Mouse (Mus musculus) adrenal gland, adult 18-20 months (tissue): ENCODE results near the gene Relb. TPM values are rescaled to one million over a fixed set of nuclear protein-coding genes. Genes with fewer than 3 reads are reported as not detected.

ENCODE experiments used
- DNase-seq, 2 experiments: peaks; one replicate each; pipeline ENCODE4 v3.0.0; 2021 to 2022; ENCODE audit warnings: low spot score in 2 of 2
- long read RNA-seq, 2 experiments: library from polyadenylated mRNA; stranded (forward); transcript quantifications; one replicate each; pipeline ENCODE4 v2.0.0; 2021
- total RNA-seq, 2 experiments: library from RNA; stranded (reverse); gene quantifications; 1 replicate in 1 of 2; 2 replicates in 1 of 2; pipeline ENCODE4 v1.2.3; 2021

Gene Relb
- 10 to 100 TPM; 31.9 TPM for total RNA-seq
- long read RNA-seq, experiment 1, transcript Relb-201 (11 exons, 2,200 nt), result major isoform, 40 of 58 reads
- long read RNA-seq, experiment 1, partial matches to known transcripts, result 1 of 58 reads
- long read RNA-seq, experiment 1, other reads (novel, unspliced or antisense), result 17 of 58 reads
- long read RNA-seq, experiment 2, transcript Relb-201 (11 exons, 2,200 nt), result major isoform, 67 of 100 reads
- long read RNA-seq, experiment 2, partial matches to known transcripts, result 2 of 100 reads
- long read RNA-seq, experiment 2, other reads (novel, unspliced or antisense), result 31 of 100 reads

DNA sequence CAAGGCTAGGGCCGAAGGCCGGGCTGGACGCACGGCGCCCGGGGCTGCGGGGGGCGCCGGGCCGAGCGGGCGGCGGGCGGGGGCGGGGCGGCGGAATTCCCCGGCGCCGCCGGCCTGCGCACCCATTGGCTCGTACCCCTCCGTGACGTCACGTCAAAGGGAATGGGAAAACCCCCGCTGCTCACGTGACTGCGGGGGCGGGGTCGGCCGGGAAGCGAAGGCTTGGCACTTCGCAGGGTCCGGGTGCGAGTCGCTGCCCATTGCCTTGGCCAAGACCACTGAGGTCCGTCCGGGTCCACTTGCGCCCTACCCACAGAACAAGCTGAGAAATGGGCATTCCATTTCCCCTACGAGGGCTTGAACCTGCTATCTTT is at the start of gene Relb:
Gene Relb (minus strand): TSS at position 78 of the 374 bp plus-strand sequence.
- DNase-seq, result peak; percentile 92 to 93

GRCm38 (mm10) chr7:19678901-19679300 is 49.7 kb upstream of the Relb start:
- no peak for DNase-seq

DNA sequence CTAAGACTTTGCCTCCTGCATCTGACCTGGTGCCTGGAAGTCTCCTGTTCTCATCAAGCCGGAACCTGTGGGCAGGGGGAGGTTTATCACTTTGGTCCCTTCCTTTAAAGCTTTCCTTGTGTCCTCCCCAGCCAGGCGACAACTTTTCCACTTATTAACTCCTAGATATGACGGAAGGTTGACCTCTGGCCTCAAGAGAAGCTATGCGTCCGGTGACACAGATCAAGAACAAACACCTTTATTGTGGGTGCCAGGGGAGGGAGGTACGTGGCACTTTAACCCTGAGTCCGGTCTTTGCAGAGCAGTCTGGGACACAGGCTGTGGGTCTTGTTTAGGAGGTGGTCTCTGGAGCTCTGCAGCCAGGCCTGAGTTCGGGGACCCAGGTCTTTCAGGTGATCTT is 48.6 kb upstream of the Relb start, which contains the start of gene Apoc2:
Gene Apoc2 (minus strand): TSS at position 70 of the 400 bp plus-strand sequence.
- DNase-seq, result no peak

- no peak for DNase-seq
Observed at GRCm38 (mm10) chr7:19676662-19677061, 47.4 kb upstream of the Relb start.

GRCm38 (mm10) chr7:19675824-19676223 is 46.6 kb upstream of the Relb start:
- no peak for DNase-seq

GRCm38 (mm10) chr7:19673083-19673699 is 44.0 kb upstream of the Relb start:
- DNase-seq, result no peak

- no peak for DNase-seq
Observed at GRCm38 (mm10) chr7:19671511-19671910, 42.3 kb upstream of the Relb start.

DNA sequence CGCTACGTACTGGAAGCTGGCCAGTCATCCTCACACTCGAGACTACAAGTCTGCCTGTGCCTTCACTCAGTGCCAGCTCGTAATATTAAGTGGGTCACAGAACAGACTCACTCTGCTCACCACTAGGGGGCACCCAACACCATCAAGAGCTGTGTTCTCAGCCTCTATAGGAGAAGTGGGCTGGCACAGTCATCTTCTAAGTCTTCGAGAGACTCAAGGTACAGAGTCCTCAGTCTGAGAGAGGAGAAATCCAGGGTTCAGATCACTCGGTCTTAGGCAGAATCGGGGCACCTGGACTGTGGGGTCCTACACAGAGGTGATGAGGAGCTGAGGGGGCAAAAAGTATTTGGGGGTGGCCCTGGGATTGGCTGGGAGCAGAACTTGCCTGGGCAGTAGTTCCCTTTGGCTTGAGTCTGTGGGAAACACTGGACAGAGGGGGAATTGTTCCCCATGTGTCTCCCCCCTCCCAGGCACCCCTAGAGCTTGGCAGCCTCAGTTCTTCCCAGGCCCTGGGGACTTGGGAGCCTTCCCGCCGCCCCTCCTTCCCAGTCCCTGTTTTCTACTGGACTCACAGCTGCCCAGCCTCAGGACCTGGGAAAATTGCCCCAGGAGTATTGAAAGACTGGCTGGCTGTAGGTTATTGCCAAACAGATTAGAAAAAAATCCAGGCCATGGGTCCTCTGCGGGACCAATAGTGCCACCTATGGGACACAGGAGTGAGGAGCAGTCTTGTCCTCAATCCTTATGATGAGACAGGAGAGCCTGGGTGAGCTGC is 39.9 kb upstream of the Relb start:
- peak; percentile 90 to 93 for DNase-seq

GRCm38 (mm10) chr7:19667434-19667833 is 38.2 kb upstream of the Relb start:
- no peak for DNase-seq

GRCm38 (mm10) chr7:19666750-19667149 is 37.5 kb upstream of the Relb start:
- DNase-seq, result no peak

- DNase-seq, result peak; percentile 97
Observed at GRCm38 (mm10) chr7:19664955-19665841, 36.0 kb upstream of the Relb start, which contains the start of gene Clptm1. Gene Clptm1, minus strand, starts transcription at chr7:19665033.

- DNase-seq, result no peak
Observed at GRCm38 (mm10) chr7:19664455-19664954, 35.3 kb upstream of the Relb start.

DNA sequence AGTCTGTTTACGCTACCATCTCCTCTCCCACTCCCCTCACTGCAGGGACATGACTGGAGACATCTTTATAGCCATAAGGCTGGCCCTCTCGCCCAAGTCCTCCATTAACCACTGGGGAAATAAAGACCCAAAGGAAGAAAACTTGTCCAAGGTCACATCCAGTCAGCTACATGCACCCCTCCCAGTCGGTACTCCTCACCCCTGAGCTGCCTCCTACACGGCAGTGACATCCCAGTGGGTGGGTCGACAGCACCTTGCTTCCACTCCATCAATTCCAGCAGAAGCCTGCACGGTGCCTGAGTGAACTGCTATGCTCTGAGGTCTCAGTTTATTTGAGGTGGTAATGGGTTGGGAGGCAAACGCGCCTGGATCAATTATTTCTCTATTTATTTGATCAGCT is 34.7 kb upstream of the Relb start:
- no peak for DNase-seq

DNA sequence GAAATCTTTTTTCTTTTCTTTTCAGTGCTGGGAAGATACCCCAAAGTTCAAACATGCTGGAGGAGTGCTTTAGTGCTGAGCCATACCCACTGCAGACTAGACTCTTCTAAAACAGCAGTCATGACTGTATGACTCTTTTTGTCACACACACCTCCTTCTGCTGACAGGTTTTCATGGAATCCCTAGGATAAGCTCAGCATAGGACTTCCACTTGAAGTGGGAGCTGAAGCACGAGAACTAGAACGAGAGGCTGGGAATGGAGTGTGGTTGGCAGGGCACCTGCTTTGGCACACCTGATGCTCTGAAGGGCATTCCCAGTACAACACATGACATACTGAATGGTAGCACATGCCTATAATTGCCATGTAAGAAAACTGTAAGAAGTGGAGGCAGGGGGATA is 23.4 kb upstream of the Relb start:
- DNase-seq, result no peak

DNA sequence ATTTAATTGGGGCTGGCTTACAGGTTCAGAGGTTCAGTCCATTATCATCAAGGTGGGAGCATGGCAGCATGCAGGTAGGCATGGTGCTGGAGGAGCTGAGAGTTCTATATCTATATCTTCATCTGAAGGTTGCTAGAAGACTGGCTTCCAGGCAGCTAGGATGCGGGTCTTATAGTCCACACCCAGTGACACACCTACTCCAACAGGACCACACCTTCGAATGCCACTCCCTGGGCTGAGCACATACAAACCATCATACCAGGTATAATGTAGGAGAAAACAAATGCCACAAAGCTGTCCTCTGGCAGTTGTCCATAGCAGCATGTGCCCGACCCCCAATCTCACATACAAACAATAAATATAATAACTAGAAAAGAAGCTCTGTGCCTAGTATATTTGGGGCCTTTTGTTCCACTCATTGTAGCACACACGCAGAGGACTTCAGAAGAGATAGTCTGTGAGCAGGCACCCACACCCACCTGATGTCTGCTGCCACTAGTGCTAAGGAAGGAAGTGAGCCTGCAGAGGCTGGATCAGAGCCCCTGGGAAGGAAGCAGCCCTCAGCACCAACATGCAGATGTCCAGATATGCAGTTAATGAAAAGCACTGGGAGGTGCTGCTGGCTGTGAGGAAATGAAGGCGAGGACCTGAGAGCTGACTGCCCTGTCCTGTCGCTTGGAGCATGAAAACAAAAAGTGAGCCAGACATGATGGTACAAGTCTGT is 22.0 kb upstream of the Relb start:
- DNase-seq, result no peak

DNA sequence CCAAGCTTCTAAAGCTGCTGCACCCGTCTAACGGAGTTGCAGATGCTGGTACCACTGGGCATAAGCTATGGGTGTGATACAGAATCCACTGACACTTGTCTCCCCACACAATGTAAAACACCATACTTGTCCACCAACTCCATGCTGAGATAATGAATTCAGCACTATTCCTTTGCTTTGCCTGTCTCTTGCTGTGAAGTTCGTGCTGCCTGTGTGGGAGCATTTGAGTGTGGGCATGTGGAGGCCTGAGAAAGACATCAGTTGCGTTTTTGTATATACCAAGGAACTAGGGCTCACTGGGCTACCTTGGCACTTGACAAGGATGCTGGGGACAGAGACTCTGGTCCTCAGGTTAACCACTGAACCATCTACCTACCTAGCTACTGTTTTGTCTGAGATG is 12.0 kb upstream of the Relb start:
- DNase-seq, result no peak

DNA sequence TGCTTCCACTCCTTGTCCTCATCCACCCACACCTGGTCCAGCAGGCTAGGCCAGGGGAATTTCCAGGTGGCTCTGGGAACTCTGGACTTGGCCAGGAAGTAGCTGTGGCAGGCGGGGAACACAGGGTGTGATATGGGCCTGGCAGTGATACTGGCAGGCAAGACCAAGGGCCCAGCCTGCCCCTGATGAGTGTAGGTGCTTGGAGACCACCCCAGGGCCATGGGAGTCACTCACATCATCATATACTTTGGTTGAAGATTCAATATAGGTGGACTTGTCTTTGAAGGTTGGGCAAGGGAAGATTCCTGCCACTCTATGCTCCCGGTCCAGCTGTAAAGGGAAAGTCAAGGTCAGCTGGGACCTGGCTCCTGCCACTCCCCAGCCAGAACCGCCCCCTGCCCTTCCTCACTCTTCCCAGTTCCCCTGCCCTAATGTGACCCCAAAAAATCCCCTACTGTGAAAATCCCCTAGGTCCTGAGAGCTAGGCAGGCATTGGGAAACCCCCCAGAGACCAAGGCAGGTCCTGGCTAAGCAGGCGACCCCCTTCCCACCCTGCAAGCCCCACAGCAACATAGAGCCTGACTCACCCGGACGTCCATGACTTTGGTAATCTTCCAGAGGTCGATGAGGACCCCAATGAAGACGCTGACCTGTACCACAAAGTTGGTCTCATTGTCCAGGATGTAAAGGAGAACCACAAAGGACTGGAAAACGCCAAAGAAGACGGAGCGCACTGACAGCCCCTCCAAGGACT is 6.0 kb upstream of the Relb start:
- DNase-seq, result no peak

GRCm38 (mm10) chr7:19634591-19634990 is 5.4 kb upstream of the Relb start:
- peak; percentile 49 to 60 for DNase-seq

DNA sequence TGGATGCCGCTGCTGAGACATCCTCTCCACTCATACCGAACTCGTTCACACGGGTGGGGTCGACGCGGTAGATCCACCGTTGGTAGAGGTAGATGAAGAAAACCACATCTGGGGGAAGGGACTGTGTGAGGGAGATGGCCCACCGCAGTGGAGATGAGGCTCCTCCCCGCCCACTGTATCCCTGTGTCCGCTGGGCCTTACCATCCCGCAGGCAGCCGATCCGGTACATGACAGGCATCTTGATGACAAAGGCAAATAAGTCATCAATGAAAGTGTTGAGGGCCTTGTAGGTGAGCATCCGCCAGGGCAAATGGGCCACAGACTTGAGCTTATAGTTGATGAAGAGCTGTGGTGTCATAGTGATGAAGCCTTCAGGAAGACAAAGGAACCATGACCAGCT is 4.6 kb upstream of the Relb start:
- no peak for DNase-seq
